10 mouse cellular contexts compared by ENCODE assay signal in the genomic region with DNA sequence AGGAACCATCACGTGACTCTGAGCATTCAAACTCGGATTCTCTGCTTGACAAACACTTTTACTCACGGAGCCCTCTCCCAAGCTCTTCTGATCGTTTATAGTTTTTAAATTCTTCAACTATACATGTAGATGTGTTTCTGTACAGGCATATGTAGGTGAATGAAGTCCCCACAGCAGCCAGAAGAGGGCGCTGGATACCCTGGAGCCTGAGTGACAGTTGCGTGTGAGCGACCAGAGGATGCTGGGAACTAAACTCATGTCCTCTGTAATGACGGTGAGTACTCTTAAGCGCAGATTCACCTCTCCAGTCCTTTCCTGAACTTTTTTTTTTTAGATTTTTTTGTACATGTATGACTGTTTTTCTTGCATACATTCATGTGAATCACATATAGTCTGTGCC. TPM values are rescaled to one million over a fixed set of nuclear protein-coding genes. Genes with fewer than 3 reads are reported as not detected.
DNase-seq lines count a peak whose midpoint lies in the region; ATAC-seq and TF ChIP-seq lines count a peak whose summit lies in the region.
"Had no signal": no experiment of that assay in that cellular context is flagged by ENCODE, and none has a peak within 500 bp of the region (broad histone marks: within the 10 kb centered on the region; RNA-seq: fewer than 3 reads in every experiment).

No protein-coding gene starts in this region.

- no peak overlapping the region for H3K4me3 ChIP-seq in lung, adult 2 months (replicated peaks; ENCODE audit: extremely low read depth, low read depth, low read length)
- H3K4me3 ChIP-seq: forebrain, embryonic 13.5 days had no signal

- no peak for ATAC-seq in CD4-positive, CD25-positive, alpha-beta regulatory T cell, adult 4 months
- ATAC-seq: forebrain, embryonic 13.5 days had no signal

- 20% methylated on average over 9 of the region's 9 CpGs for WGBS in lung, adult 2 months

- TF ChIP-seq POLR2A in lung, adult 2 months (IDR thresholded peaks at IDR 0.05; ENCODE audit: borderline replicate concordance, extremely low read depth, low read depth, low read length) = no peak

- peak; percentile 79 for DNase-seq in CD4-positive, CD25-positive, alpha-beta regulatory T cell, adult 2 months (ENCODE audit: low read depth, low spot score)
- DNase-seq in lung, adult 2 months = no peak
- DNase-seq in lung, postnatal 4 days = no peak
- DNase-seq in R1 (ENCODE audit: low read depth, low spot score) = peak; percentile 85
- peak; percentile 32 for DNase-seq in retina, embryonic 14.5 days (ENCODE audit: low spot score)
- DNase-seq in frontal cortex, adult 2 months (ENCODE audit: extremely low spot score in 1 of 2, low spot score in 1 of 2) = no peak
- no peak for DNase-seq in adrenal gland, postnatal 36 days
- DNase-seq: lung, postnatal 36 days had no signal

- no peaks in the 10 kb centered on the region for H3K4me1 ChIP-seq in lung, adult 2 months (ENCODE audit: control insufficient read depth, insufficient read depth, low read length)

- TF ChIP-seq CTCF in lung, adult 2 months (IDR thresholded peaks at IDR 0.05; ENCODE audit: insufficient read depth, low read length) = peak; percentile 27

RNA-seq across cellular contexts. Expression of a gene that starts 13.3 kb away (rescaled TPM):
- polyA plus RNA-seq in CD4-positive, CD25-positive, alpha-beta regulatory T cell, adult 4 months (2017; shearing (Covaris generic)) = not detected
- polyA plus RNA-seq in lung, adult 2 months (2012; rRNA removed) = 59.9 and 72.5 TPM in 2 replicates
- 17.6 and 22.6 TPM in 2 replicates for polyA plus RNA-seq in frontal cortex, adult 2 months (2012; rRNA removed)
- total RNA-seq in adrenal gland, postnatal 36 days (2021) = 10 to 100 TPM in 1 of 2 experiments, 1 to 10 TPM in 1; 9.3 to 14.1 TPM

RNA-seq across cellular contexts. Expression of a gene that starts 18.8 kb away (rescaled TPM):
- polyA plus RNA-seq in CD4-positive, CD25-positive, alpha-beta regulatory T cell, adult 4 months (2017; shearing (Covaris generic)) = 100 to 1,000 TPM; 473 to 498 TPM
- 96.6 and 100 TPM in 2 replicates for polyA plus RNA-seq in lung, adult 2 months (2012; rRNA removed)
- 34.0 and 40.3 TPM in 2 replicates for polyA plus RNA-seq in frontal cortex, adult 2 months (2012; rRNA removed)
- total RNA-seq in adrenal gland, postnatal 36 days (2021) = 1 to 10 TPM; 2.5 to 4.1 TPM

RNA-seq across cellular contexts. Expression of a gene that starts 41.1 kb away (rescaled TPM):
- 10 to 100 TPM in 1 of 2 experiments, 1 to 10 TPM in 1; 7.1 to 10.8 TPM for polyA plus RNA-seq in CD4-positive, CD25-positive, alpha-beta regulatory T cell, adult 4 months (2017; shearing (Covaris generic))
- polyA plus RNA-seq in lung, adult 2 months (2012; rRNA removed) = 115 and 118 TPM in 2 replicates
- 202 and 208 TPM in 2 replicates for polyA plus RNA-seq in frontal cortex, adult 2 months (2012; rRNA removed)
- 100 to 1,000 TPM; 612 to 984 TPM for total RNA-seq in adrenal gland, postnatal 36 days (2021)

RNA-seq across cellular contexts. Expression of a gene that starts 41.3 kb away (rescaled TPM):
- 10 to 100 TPM; 13.6 to 15.4 TPM for polyA plus RNA-seq in CD4-positive, CD25-positive, alpha-beta regulatory T cell, adult 4 months (2017; shearing (Covaris generic))
- polyA plus RNA-seq in lung, adult 2 months (2012; rRNA removed) = 20.2 and 24.2 TPM in 2 replicates
- 39.0 and 44.1 TPM in 2 replicates for polyA plus RNA-seq in frontal cortex, adult 2 months (2012; rRNA removed)
- total RNA-seq in adrenal gland, postnatal 36 days (2021) = 10 to 100 TPM; 30.0 to 33.3 TPM

Comparison
In these comparisons a context has a peak if more than half of its experiments do, and no peak if none do; other contexts are left out.
1. DNase-seq: peak in CD4-positive, CD25-positive, alpha-beta regulatory T cell, adult 2 months (single experiment), R1 (single experiment) and retina, embryonic 14.5 days (single experiment); none in lung, adult 2 months (single experiment), lung, postnatal 4 days (0 of 2), frontal cortex, adult 2 months (0 of 2) and adrenal gland, postnatal 36 days (0 of 2).
2. RNA of a gene that starts 13.3 kb away (polyA plus RNA-seq): 59.9 to 72.5 TPM in lung, adult 2 months and 17.6 to 22.6 TPM in frontal cortex, adult 2 months; not detected in CD4-positive, CD25-positive, alpha-beta regulatory T cell, adult 4 months; every median in the first group is over 10 times any median in the second.